Mouse (Mus musculus) liver, embryonic 14.5 days (tissue): ENCODE data around the gene Uchl5. TPM values are rescaled to one million over a fixed set of nuclear protein-coding genes. Genes with fewer than 3 reads are reported as not detected.

Experiments
- ATAC-seq: fragments of 200-750 bp; cut with Nextera tagmentation; 2 replicates; pipeline ENCODE4 v1.8.0; 2017; ENCODE audit warnings: moderate number of reproducible peaks, mild to moderate bottlenecking, moderate library complexity; ENCODE audit not compliant: insufficient read depth
- DNase-seq, 3 experiments: peaks; one replicate each; pipeline ENCODE4 v3.0.0-alpha.2; 2012 to 2013; ENCODE audit warnings: low read depth in 3 of 3, low spot score in 3 of 3
- H3K27ac ChIP-seq: fragments of 300-500 bp; sonication (generic); 2 replicates; pipeline ENCODE4 v1.5.1; 2014; ENCODE audit warnings: moderate library complexity, mild to moderate bottlenecking, control low read depth, inconsistent platforms
- H3K27me3 ChIP-seq: fragments of 300-500 bp; sonication (generic); 2 replicates; pipeline ENCODE4 v1.6.1; 2014; ENCODE audit warnings: mild to moderate bottlenecking, low read length, moderate library complexity; ENCODE audit not compliant: control insufficient read depth, insufficient read depth
- H3K36me3 ChIP-seq: fragments of 300-500 bp; sonication (generic); replicated peaks from 2 replicates; pipeline ENCODE4 v1.6.1; 2014; ENCODE audit warnings: low read depth; ENCODE audit not compliant: control insufficient read depth, insufficient read depth
- H3K4me1 ChIP-seq, 2 experiments: fragments of 200-500 bp in 1 of 2; fragments of 300-500 bp in 1 of 2; sonication (generic) in 1 of 2; replicated peaks; 2 replicates each; pipeline ENCODE4 v1.6.1; 2012 to 2014; ENCODE audit warnings: antibody characterized with exemption in 1 of 2, inconsistent platforms in 1 of 2, low read length in 1 of 2; ENCODE audit not compliant: control insufficient read depth in 2 of 2, insufficient read depth in 2 of 2
- H3K4me2 ChIP-seq: fragments of 300-500 bp; sonication (generic); 2 replicates; pipeline ENCODE4 v1.6.1; 2014; ENCODE audit warnings: low read depth, mild to moderate bottlenecking, control low read depth, moderate library complexity
- H3K4me3 ChIP-seq, 2 experiments: fragments of 200-500 bp in 1 of 2; fragments of 300-500 bp in 1 of 2; sonication (generic) in 1 of 2; 2 replicates each; pipeline ENCODE4 v1.5.1; 2012 to 2014; ENCODE audit warnings: low read depth in 2 of 2, low read length in 2 of 2, mild to moderate bottlenecking in 2 of 2, control low read depth in 1 of 2, inconsistent platforms in 1 of 2, moderate library complexity in 1 of 2; ENCODE audit not compliant: insufficient read depth in 1 of 2
- H3K9ac ChIP-seq: fragments of 300-500 bp; sonication (generic); replicated peaks from 2 replicates; pipeline ENCODE4 v1.6.1; 2014; ENCODE audit warnings: mild to moderate bottlenecking, control low read depth, moderate library complexity
- H3K9me3 ChIP-seq: fragments of 300-500 bp; sonication (generic); 2 replicates; pipeline ENCODE4 v1.6.1; 2016; ENCODE audit warnings: low read length, mixed read lengths; ENCODE audit not compliant: control insufficient read depth
- CTCF ChIP-seq: IDR thresholded peaks from 2 replicates; pipeline ENCODE4 v1.5.1; 2016; ENCODE audit warnings: antibody characterized with exemption, low read depth, control low read depth
- EP300 ChIP-seq: IDR thresholded peaks from 2 replicates; pipeline ENCODE4 v1.6.1; 2016; ENCODE audit warnings: antibody characterized with exemption, low read depth
- WGBS: fragments of 180-500 bp; shearing (Covaris S2); extraction: QIAGEN DNeasy Blood & Tissue Kit; methylation state at CpG from one replicate; pipeline ENCODE4 v1.1.7; 2014; ENCODE audit not compliant: insufficient replicate concordance; 5-methylcytosine and 5-hydroxymethylcytosine counted together
- polyA plus RNA-seq, 2 experiments: library from polyadenylated mRNA; depleted of rRNA in 1 of 2; stranded (reverse) in 1 of 2; unstranded in 1 of 2; fragments of >200 nt; fragmentation: Nextera tagmentation in 1 of 2; extraction: Ambion mirVana in 1 of 2; gene quantifications; 2 replicates each; pipeline versions ENCODE4 v1.2.1 to v1.2.3; 2012 to 2014

Gene Uchl5
- polyA plus RNA-seq, 2 experiments = 21.4 to 67.9 TPM

GRCm38 (mm10) chr1:143733914-143734410 is 43.1 kb upstream of the Uchl5 start:
- no peaks in the 10 kb centered on the region for H3K36me3 ChIP-seq
- H3K4me1 ChIP-seq = peaks cover 0 to 2% of the 10 kb centered on the region in 2 experiments; a peak in 1 of 4 replicates
- TF ChIP-seq EP300 (no peak), CTCF (no peak)
- H3K4me2 ChIP-seq = no peak overlapping the region
- no peaks in the 10 kb centered on the region for H3K9me3 ChIP-seq
- DNase-seq = no peak
- no peaks in the 10 kb centered on the region for H3K27me3 ChIP-seq
- no peak overlapping the region for H3K4me3 ChIP-seq
- H3K27ac ChIP-seq = no peak overlapping the region
- WGBS = 55% methylated on average over 5 of the region's 5 CpGs
- no peak overlapping the region for H3K9ac ChIP-seq
- no peak for ATAC-seq

GRCm38 (mm10) chr1:143738811-143739210 is 38.3 kb upstream of the Uchl5 start:
- peak overlapping the region; percentile 77 for H3K4me2 ChIP-seq
- peak overlapping the region; percentile 54 for H3K27ac ChIP-seq
- no peak for ATAC-seq
- no peaks in the 10 kb centered on the region for H3K27me3 ChIP-seq
- no peaks in the 10 kb centered on the region; the same call in 1 of the 2 replicates for H3K36me3 ChIP-seq
- peaks cover 3 to 10% of the 10 kb centered on the region in 2 experiments; a peak in 3 of 4 replicates for H3K4me1 ChIP-seq
- DNase-seq = no peak
- no peak for TF ChIP-seq CTCF
- 12% methylated on average over 11 of the region's 11 CpGs for WGBS
- peak overlapping the region; percentile 64 for H3K9ac ChIP-seq
- H3K9me3 ChIP-seq = no peaks in the 10 kb centered on the region
- peak overlapping the region; percentile 67 to 73 for H3K4me3 ChIP-seq

- Histone ChIP-seq H3K27me3 (no peaks in the 10 kb centered on the region), H3K4me1 (peaks cover 8 to 16% of the 10 kb centered on the region in 2 experiments; a peak in 3 of 4 replicates), H3K36me3 (no peaks in the 10 kb centered on the region; the same call in 1 of the 2 replicates), H3K9ac (peak overlapping the region; percentile 64), H3K4me3 (peak overlapping the region; percentile 67 to 73), H3K9me3 (no peaks in the 10 kb centered on the region), H3K4me2 (peak overlapping the region; percentile 77), H3K27ac (peak overlapping the region; percentile 82)
- peak; percentile 91 for ATAC-seq
- WGBS = under 1% methylated on average over 70 of the region's 71 CpGs
- peak; percentile 68 to 75 (median 73) for DNase-seq
- TF ChIP-seq CTCF (no peak), EP300 (no peak)
Observed at GRCm38 (mm10) chr1:143739361-143740350, 37.4 kb upstream of the Uchl5 start.

GRCm38 (mm10) chr1:143740581-143740980 is 36.5 kb upstream of the Uchl5 start:
- H3K9ac ChIP-seq = no peak overlapping the region; the same call in 1 of the 2 replicates
- peak overlapping the region; percentile 3 to 67; a peak in 1 of 4 replicates for H3K4me3 ChIP-seq
- TF ChIP-seq EP300 (no peak), CTCF (no peak)
- no peak overlapping the region for H3K27ac ChIP-seq
- no peak for ATAC-seq
- peak overlapping the region; percentile 77 for H3K4me2 ChIP-seq
- DNase-seq = no peak
- peaks cover 8 to 16% of the 10 kb centered on the region in 2 experiments; a peak in 3 of 4 replicates for H3K4me1 ChIP-seq
- peaks cover 2% of the 10 kb centered on the region for H3K36me3 ChIP-seq
- 66% methylated on average over 9 of the region's 10 CpGs for WGBS
- no peaks in the 10 kb centered on the region for H3K9me3 ChIP-seq
- no peaks in the 10 kb centered on the region for H3K27me3 ChIP-seq

GRCm38 (mm10) chr1:143741331-143741730 is 35.7 kb upstream of the Uchl5 start:
- H3K4me2 ChIP-seq = no peak overlapping the region
- H3K27ac ChIP-seq = no peak overlapping the region
- H3K36me3 ChIP-seq = peaks cover 2% of the 10 kb centered on the region
- no peak overlapping the region for H3K9ac ChIP-seq
- no peak overlapping the region for H3K4me3 ChIP-seq
- no peaks in the 10 kb centered on the region for H3K27me3 ChIP-seq
- peaks cover 8 to 16% of the 10 kb centered on the region in 2 experiments; a peak in 3 of 4 replicates for H3K4me1 ChIP-seq
- 48% methylated on average over 5 of the region's 5 CpGs for WGBS
- H3K9me3 ChIP-seq = no peaks in the 10 kb centered on the region
- TF ChIP-seq CTCF = no peak
- TF ChIP-seq EP300 = no peak
- no peak for DNase-seq
- ATAC-seq = no peak
